Mouse (Mus musculus) lung, postnatal 4 days (tissue): ENCODE results near the gene Clstn2.

Source experiments
- DNase-seq, 2 experiments: peaks; one replicate each; pipeline ENCODE4 v3.0.0; 2021

Gene Clstn2

DNA sequence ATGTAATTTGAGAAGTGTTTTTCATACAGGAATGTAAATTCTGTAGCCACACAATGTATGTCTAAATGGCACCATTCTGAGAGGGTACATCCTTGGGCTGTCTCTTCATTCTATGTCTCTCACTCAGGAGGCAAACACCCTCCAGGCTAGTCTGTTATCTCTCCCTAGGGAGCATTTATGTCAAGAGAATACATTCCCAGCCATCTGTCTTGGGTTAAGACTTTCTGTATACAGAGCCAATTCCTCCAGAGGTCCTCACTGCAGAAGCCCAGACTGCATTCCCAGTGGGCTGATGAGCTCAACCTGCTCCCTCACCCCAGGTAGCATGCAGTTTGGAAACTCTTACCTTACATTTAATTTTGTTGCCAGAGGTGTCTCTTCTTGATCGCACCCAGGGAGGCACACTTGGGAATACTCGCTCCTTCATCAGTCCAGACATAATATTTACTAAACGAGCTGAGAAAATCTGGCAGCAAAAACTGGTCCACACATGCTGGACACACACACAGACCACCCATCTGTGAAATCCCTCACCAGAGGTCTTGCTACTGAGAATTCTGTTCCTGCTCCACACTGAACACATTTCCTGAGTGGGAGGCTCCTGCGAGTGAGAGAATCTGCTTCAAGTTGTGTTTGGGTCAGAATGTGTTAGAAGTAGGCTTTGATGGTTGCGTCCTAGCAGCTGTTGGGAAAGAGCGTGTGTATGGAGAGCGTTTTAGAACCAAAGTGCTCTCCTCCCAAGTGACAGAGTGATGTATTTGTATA lies 592.9 kb downstream of the Clstn2 start:
- DNase-seq, result no peak

DNA sequence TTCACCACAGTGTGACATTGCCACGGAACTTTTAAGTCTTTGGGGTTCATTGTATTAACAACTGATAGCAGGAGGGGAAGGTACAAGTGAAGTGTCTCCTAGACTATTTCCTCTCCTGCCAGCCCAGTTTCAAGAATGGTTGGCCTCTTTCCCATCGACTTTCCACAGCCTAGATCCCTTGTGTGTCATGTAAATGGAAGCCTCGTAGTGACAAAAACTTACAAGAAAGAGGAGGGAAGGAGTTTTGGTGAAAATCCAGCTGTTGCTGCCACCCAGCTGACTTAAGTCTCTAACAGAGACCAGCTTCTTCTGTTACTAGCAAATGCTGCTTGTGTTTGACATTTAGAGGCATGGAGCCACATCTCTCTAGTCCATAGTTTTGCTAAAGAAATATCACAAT lies 598.3 kb downstream of the Clstn2 start:
- DNase-seq, result no peak

DNA sequence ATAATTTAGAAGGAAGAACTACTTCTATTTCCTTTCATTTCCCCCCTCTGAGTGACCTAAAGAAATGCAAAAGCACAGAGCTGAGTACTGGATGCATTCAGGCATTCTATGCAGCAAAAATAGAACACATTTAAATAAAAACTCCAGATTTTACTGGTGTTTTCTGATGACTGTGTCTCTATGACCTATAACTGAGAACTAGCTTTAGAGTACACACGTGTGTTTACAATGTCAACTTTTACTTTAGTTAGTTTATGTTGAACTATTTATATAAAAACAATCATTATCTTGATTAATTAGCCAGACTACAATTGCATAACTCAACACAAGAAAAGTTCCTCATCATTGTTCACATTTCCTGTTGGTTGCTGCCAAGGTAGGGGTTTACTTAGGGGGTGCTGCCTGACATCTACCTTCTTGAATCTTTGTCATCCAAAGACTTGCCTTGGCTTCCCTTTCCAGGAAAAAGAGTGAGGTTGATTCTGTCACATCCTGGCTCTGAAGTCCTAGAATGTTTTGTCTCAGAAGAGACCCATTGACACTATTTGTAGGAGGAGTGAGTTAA lies 603.0 kb downstream of the Clstn2 start:
- DNase-seq, result no peak

DNA sequence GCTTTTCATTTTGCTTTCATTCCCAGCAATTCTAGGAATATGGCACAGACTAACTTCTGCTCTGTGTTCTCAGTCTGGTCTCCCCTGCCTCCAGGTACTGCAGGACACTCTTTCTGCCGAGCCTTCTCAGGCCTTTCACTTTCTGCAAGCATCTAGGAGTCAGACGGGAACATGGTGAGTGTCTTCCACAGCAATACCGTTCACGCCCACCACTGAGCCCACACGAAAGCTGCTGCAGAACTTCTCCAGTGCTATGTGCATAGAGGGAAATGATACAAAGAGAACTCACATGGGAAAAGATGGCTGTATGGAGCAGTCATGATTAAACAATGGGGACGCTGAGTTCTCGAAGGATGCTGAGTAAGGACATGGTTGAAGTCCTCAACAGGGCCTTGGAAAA lies 604.9 kb downstream of the Clstn2 start:
- DNase-seq, result no peak

DNA sequence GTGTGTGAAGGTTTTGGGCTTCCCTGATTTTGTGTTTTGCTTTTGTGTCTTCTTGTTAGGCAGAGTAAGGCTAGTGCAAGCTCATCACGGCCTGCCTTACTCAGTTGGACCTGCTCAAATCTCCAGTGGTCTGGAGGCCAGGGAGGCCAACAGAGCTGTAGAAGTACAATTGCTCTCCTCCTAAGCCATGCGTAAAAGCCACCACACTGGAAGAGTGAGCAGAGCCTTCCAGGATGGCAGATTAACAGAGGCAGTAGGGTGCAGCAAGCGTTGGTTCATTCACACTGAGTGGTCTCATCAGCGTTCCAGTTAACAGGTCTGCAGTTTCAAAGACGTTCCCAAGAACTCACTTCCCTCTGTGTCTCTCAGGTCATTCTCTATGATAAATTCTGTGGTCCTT lies 612.1 kb downstream of the Clstn2 start:
- DNase-seq, result no peak

DNA sequence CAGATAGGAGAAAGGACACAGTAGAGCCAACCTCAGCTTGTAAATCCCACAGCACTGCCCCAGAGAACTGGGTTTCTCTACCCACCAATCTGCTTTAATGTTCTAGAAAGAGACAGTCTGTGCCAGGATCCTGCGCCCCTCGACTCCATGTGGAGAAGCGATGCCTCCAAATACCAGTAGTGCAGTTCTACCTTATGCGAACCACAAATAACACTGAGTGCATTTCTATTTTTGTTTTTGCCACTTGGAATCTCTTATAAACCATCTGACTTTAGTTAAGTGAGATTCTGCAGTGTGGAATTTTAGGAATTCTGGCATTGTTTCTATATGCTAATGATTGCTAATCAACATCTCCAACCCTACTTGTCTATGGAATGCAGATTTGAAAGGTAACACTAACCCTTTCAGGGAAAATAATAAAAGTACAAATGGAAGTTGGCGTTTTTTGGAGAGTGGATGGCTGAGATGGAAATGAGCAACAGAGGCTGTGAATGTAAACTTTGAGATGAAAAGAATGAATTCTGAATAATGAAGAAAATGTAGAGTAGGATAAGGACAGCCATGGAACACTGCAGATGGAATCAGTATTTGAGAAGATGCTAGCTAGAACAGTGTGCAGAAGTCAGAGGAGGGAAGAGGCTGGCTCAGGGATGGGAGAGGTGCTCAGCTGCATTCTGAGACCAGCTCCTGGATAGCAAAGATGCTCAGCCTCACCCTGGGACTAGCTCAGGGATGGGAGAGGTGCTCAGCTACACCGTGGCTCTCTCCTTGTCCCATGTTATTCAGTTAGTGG lies 617.9 kb downstream of the Clstn2 start:
- DNase-seq, result no peak

DNA sequence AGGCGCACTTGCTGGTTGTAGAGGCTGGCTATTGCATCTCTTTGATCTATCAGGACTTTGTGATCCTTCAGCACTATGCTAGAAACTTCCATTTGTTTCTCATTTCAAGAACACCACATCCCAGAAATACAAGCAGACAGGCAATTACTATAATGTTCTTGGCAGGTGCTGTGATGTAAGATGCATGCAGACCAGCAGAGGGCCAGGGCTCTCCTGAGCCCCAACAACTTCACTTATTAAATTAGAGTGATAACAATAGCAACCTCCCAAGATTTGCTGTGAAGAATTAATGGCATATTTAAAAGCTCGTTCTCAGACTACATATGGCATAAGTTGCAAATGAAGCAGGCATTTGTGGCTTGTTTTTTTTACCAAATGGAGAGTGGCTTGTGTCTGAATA lies 624.8 kb downstream of the Clstn2 start:
- DNase-seq, result no peak
